Mouse (Mus musculus) thymus, adult 2 months (tissue): ENCODE results near the gene Ppcs.

ENCODE experiments used
- CTCF ChIP-seq: fragments of 200-500 bp; IDR thresholded peaks from 2 replicates; pipeline ENCODE4 v1.5.1; 2012; ENCODE audit warnings: mild to moderate bottlenecking, control low read depth, low read length, moderate library complexity, borderline replicate concordance; ENCODE audit not compliant: control insufficient read depth, poor library complexity, insufficient read depth; ENCODE audit errors: extremely low read depth
- POLR2A ChIP-seq: fragments of 200-500 bp; IDR thresholded peaks from 2 replicates; pipeline ENCODE4 v1.6.1; 2012; ENCODE audit warnings: mild to moderate bottlenecking, low read length, control low read depth, moderate library complexity; ENCODE audit not compliant: control insufficient read depth, poor library complexity, insufficient read depth; ENCODE audit errors: extremely low read depth

GRCm38 (mm10) chr4:119453533-119453932 lies 31.3 kb upstream of the Ppcs start:
- no peak for TF ChIP-seq POLR2A
- TF ChIP-seq CTCF: no peak
